Mouse (Mus musculus): Measurements from ENCODE around the gene Sim2.

The Sim2 gene

GRCm38 (mm10) chr16:94084711-94085602 lies at the start of gene Sim2:
TSS of gene Sim2 (plus strand) at chr16:94084931.
- peak; percentile 40 for DNase-seq (ENCODE audit: low read depth, low spot score)

GRCm38 (mm10) chr16:94037280-94037679 lies 47.5 kb upstream of the Sim2 start:
- no peak for DNase-seq (ENCODE audit: low read depth, low spot score)

- peak; percentile 87 for DNase-seq (ENCODE audit: low read depth, low spot score)
Observed at GRCm38 (mm10) chr16:94038272-94038985, 46.3 kb upstream of the Sim2 start.

GRCm38 (mm10) chr16:94038986-94039341 lies 45.8 kb upstream of the Sim2 start:
- no peak for DNase-seq (ENCODE audit: low read depth, low spot score)

GRCm38 (mm10) chr16:94040485-94040884 lies 44.2 kb upstream of the Sim2 start:
- DNase-seq (ENCODE audit: low read depth, low spot score) = no peak

GRCm38 (mm10) chr16:94041065-94041712 lies 43.5 kb upstream of the Sim2 start:
- DNase-seq (ENCODE audit: low read depth, low spot score) = no peak

GRCm38 (mm10) chr16:94043797-94044196 lies 40.9 kb upstream of the Sim2 start:
- DNase-seq (ENCODE audit: low read depth, low spot score) = no peak

GRCm38 (mm10) chr16:94044996-94045395 lies 39.7 kb upstream of the Sim2 start:
- peak; percentile 37 for DNase-seq (ENCODE audit: low read depth, low spot score)

- DNase-seq (ENCODE audit: low read depth, low spot score) = no peak
Observed at GRCm38 (mm10) chr16:94050368-94050767, 34.4 kb upstream of the Sim2 start.

GRCm38 (mm10) chr16:94055176-94055575 lies 29.6 kb upstream of the Sim2 start:
- no peak for DNase-seq (ENCODE audit: low read depth, low spot score)

GRCm38 (mm10) chr16:94055576-94055975 lies 29.2 kb upstream of the Sim2 start:
- DNase-seq (ENCODE audit: low read depth, low spot score) = no peak

GRCm38 (mm10) chr16:94059820-94060219 lies 24.9 kb upstream of the Sim2 start:
- no peak for DNase-seq (ENCODE audit: low read depth, low spot score)

- DNase-seq (ENCODE audit: low read depth, low spot score) = peak; percentile 90
Observed at GRCm38 (mm10) chr16:94064211-94064610, 20.5 kb upstream of the Sim2 start.

GRCm38 (mm10) chr16:94065728-94066674 lies 18.7 kb upstream of the Sim2 start:
- peak; percentile 92 for DNase-seq (ENCODE audit: low read depth, low spot score)

GRCm38 (mm10) chr16:94066771-94067170 lies 18.0 kb upstream of the Sim2 start:
- no peak for DNase-seq (ENCODE audit: low read depth, low spot score)

- no peak for DNase-seq (ENCODE audit: low read depth, low spot score)
Observed at GRCm38 (mm10) chr16:94067280-94067679, 17.5 kb upstream of the Sim2 start.

GRCm38 (mm10) chr16:94069061-94069460 lies 15.7 kb upstream of the Sim2 start:
- DNase-seq (ENCODE audit: low read depth, low spot score) = peak; percentile 77

- DNase-seq (ENCODE audit: low read depth, low spot score) = no peak
Observed at GRCm38 (mm10) chr16:94070920-94071319, 13.8 kb upstream of the Sim2 start.

GRCm38 (mm10) chr16:94071468-94071867 lies 13.3 kb upstream of the Sim2 start:
- DNase-seq (ENCODE audit: low read depth, low spot score) = no peak

- peak; percentile 86 for DNase-seq (ENCODE audit: low read depth, low spot score)
Observed at GRCm38 (mm10) chr16:94075362-94076027, 9.2 kb upstream of the Sim2 start.
